Mouse (Mus musculus): ENCODE data around the gene Babam2. TPM values are rescaled to one million over a fixed set of nuclear protein-coding genes. Genes with fewer than 3 reads are reported as not detected.

Babam2 gene
- polyA plus RNA-seq, 2 experiments: 15.3 to 21.2 TPM

- TF ChIP-seq EP300 (IDR thresholded peaks at IDR 0.05; ENCODE audit: low read depth): no peak
- no peak for TF ChIP-seq CTCF (IDR thresholded peaks at IDR 0.05; ENCODE audit: low read depth)
- no peak overlapping the region for H3K27ac ChIP-seq
- ATAC-seq (ENCODE audit: insufficient read depth) (no peak), DNase-seq (ENCODE audit: low read depth in 3 of 3, low spot score in 3 of 3) (no peak)
- H3K4me3 ChIP-seq (ENCODE audit: insufficient read depth in 1 of 2, low read depth in 2 of 2, low read length in 2 of 2): no peak overlapping the region
- H3K4me1 ChIP-seq (replicated peaks; ENCODE audit: control insufficient read depth in 2 of 2, insufficient read depth in 2 of 2, low read length in 1 of 2): peaks cover 0 to 10% of the 10 kb centered on the region in 2 experiments; a peak in 1 of 4 replicates
- H3K4me2 ChIP-seq (ENCODE audit: low read depth): no peak overlapping the region
- H3K9ac ChIP-seq (replicated peaks): no peak overlapping the region
- no peaks in the 10 kb centered on the region for H3K9me3 ChIP-seq (ENCODE audit: control insufficient read depth, low read length)
- 16% methylated on average over 4 of the region's 4 CpGs for WGBS (ENCODE audit: insufficient replicate concordance)
- H3K27me3 ChIP-seq (ENCODE audit: control insufficient read depth, insufficient read depth, low read length): no peaks in the 10 kb centered on the region
- no peaks in the 10 kb centered on the region for H3K36me3 ChIP-seq (replicated peaks; ENCODE audit: control insufficient read depth, insufficient read depth, low read depth)
Observed at GRCm38 (mm10) chr5:32110651-32111050, 413.2 kb downstream of the Babam2 start.

- Histone ChIP-seq H3K27ac (no peak overlapping the region), H3K4me1 (replicated peaks; ENCODE audit: control insufficient read depth in 2 of 2, insufficient read depth in 2 of 2, low read length in 1 of 2) (peaks cover 0 to 10% of the 10 kb centered on the region in 2 experiments; a peak in 1 of 4 replicates)
- no peak for ATAC-seq (ENCODE audit: insufficient read depth)
Observed at GRCm38 (mm10) chr5:32112206-32112916, 414.9 kb downstream of the Babam2 start.

GRCm38 (mm10) chr5:32120901-32121376, 423.5 kb downstream of the Babam2 start:
- no peak for ATAC-seq (ENCODE audit: insufficient read depth)
- H3K4me3 ChIP-seq (ENCODE audit: insufficient read depth in 1 of 2, low read depth in 2 of 2, low read length in 2 of 2): no peak overlapping the region
- no peaks in the 10 kb centered on the region; the same call in 1 of the 2 replicates for H3K27me3 ChIP-seq (ENCODE audit: control insufficient read depth, insufficient read depth, low read length)
- WGBS (ENCODE audit: insufficient replicate concordance): 51% methylated on average over 11 of the region's 11 CpGs
- H3K9ac ChIP-seq (replicated peaks): no peak overlapping the region
- no peak overlapping the region for H3K4me2 ChIP-seq (ENCODE audit: low read depth)
- H3K4me1 ChIP-seq (replicated peaks; ENCODE audit: control insufficient read depth in 2 of 2, insufficient read depth in 2 of 2, low read length in 1 of 2): 0 out of 4 replicates have a peak, but pooled peaks cover 0 to 4% of the 10 kb centered on the region in 2 experiments
- H3K27ac ChIP-seq: no peak overlapping the region
- TF ChIP-seq EP300 (IDR thresholded peaks at IDR 0.05; ENCODE audit: low read depth) (no peak), CTCF (IDR thresholded peaks at IDR 0.05; ENCODE audit: low read depth) (no peak)
- H3K36me3 ChIP-seq (replicated peaks; ENCODE audit: control insufficient read depth, insufficient read depth, low read depth): no peaks in the 10 kb centered on the region
- H3K9me3 ChIP-seq (ENCODE audit: control insufficient read depth, low read length): no peaks in the 10 kb centered on the region
- no peak for DNase-seq (ENCODE audit: low read depth in 3 of 3, low spot score in 3 of 3)

More at GRCm38 (mm10) chr5:32112206-32112916, 414.9 kb downstream of the Babam2 start:
- Histone ChIP-seq H3K9ac (replicated peaks) (no peak overlapping the region), H3K4me2 (ENCODE audit: low read depth) (no peak overlapping the region), H3K27me3 (ENCODE audit: control insufficient read depth, insufficient read depth, low read length) (no peaks in the 10 kb centered on the region), H3K36me3 (replicated peaks; ENCODE audit: control insufficient read depth, insufficient read depth, low read depth) (no peaks in the 10 kb centered on the region), H3K4me3 (ENCODE audit: insufficient read depth in 1 of 2, low read depth in 2 of 2, low read length in 2 of 2) (no peak overlapping the region), H3K9me3 (ENCODE audit: control insufficient read depth, low read length) (no peaks in the 10 kb centered on the region)
- TF ChIP-seq EP300 (IDR thresholded peaks at IDR 0.05; ENCODE audit: low read depth): no peak
- WGBS (ENCODE audit: insufficient replicate concordance): 19% methylated on average over 7 of the region's 7 CpGs
- DNase-seq (ENCODE audit: low read depth in 3 of 3, low spot score in 3 of 3): no peak

- H3K9ac ChIP-seq (replicated peaks): no peak overlapping the region
- H3K4me3 ChIP-seq (ENCODE audit: insufficient read depth in 1 of 2, low read depth in 2 of 2, low read length in 2 of 2): no peak overlapping the region
- no peak for DNase-seq (ENCODE audit: low read depth in 3 of 3, low spot score in 3 of 3)
- TF ChIP-seq EP300 (IDR thresholded peaks at IDR 0.05; ENCODE audit: low read depth) (no peak), CTCF (IDR thresholded peaks at IDR 0.05; ENCODE audit: low read depth) (no peak)
- H3K27me3 ChIP-seq (ENCODE audit: control insufficient read depth, insufficient read depth, low read length): no peaks in the 10 kb centered on the region; the same call in 1 of the 2 replicates
- no peak overlapping the region for H3K27ac ChIP-seq
- no peaks in the 10 kb centered on the region for H3K9me3 ChIP-seq (ENCODE audit: control insufficient read depth, low read length)
- H3K4me1 ChIP-seq (replicated peaks; ENCODE audit: control insufficient read depth in 2 of 2, insufficient read depth in 2 of 2, low read length in 1 of 2): 0 out of 4 replicates have a peak, but pooled peaks cover 0 to 4% of the 10 kb centered on the region in 2 experiments
- no peak overlapping the region for H3K4me2 ChIP-seq (ENCODE audit: low read depth)
- no peak for ATAC-seq (ENCODE audit: insufficient read depth)
- H3K36me3 ChIP-seq (replicated peaks; ENCODE audit: control insufficient read depth, insufficient read depth, low read depth): no peaks in the 10 kb centered on the region
- 50% methylated on average over 6 of the region's 6 CpGs for WGBS (ENCODE audit: insufficient replicate concordance)
Observed at GRCm38 (mm10) chr5:32121936-32122335, 424.5 kb downstream of the Babam2 start.

- TF ChIP-seq EP300 (IDR thresholded peaks at IDR 0.05; ENCODE audit: low read depth) (no peak), CTCF (IDR thresholded peaks at IDR 0.05; ENCODE audit: low read depth) (no peak)
- DNase-seq (ENCODE audit: low read depth in 3 of 3, low spot score in 3 of 3) (no peak), ATAC-seq (ENCODE audit: insufficient read depth) (no peak)
- Histone ChIP-seq H3K4me3 (ENCODE audit: insufficient read depth in 1 of 2, low read depth in 2 of 2, low read length in 2 of 2) (no peak overlapping the region), H3K27me3 (ENCODE audit: control insufficient read depth, insufficient read depth, low read length) (no peaks in the 10 kb centered on the region; the same call in 1 of the 2 replicates), H3K4me1 (replicated peaks; ENCODE audit: control insufficient read depth in 2 of 2, insufficient read depth in 2 of 2, low read length in 1 of 2) (0 out of 4 replicates have a peak, but pooled peaks cover 0 to 4% of the 10 kb centered on the region in 2 experiments), H3K9ac (replicated peaks) (no peak overlapping the region), H3K27ac (no peak overlapping the region), H3K36me3 (replicated peaks; ENCODE audit: control insufficient read depth, insufficient read depth, low read depth) (no peaks in the 10 kb centered on the region), H3K4me2 (ENCODE audit: low read depth) (no peak overlapping the region), H3K9me3 (ENCODE audit: control insufficient read depth, low read length) (no peaks in the 10 kb centered on the region)
- WGBS (ENCODE audit: insufficient replicate concordance): 16% methylated on average over 5 of the region's 5 CpGs
Observed at GRCm38 (mm10) chr5:32122363-32122762, 424.9 kb downstream of the Babam2 start.
